Mouse (Mus musculus): ENCODE measurements at regions not wholly inside any gene's neighbourhood (a gene's known extent, or its start where the extent isn't known, plus 50 kb on each side); places are given as distances from the start of the nearest gene placed in this dataset.

GRCm38 (mm10) chr6:111733926-111734325, 539.6 kb upstream of the Lmcd1 start:
- no peak overlapping the region for H3K27ac ChIP-seq
- H3K27me3 ChIP-seq = no peaks in the 10 kb centered on the region
- no peak overlapping the region for H3K9ac ChIP-seq (replicated peaks)
- H3K4me1 ChIP-seq (replicated peaks) = no peaks in the 10 kb centered on the region
- H3K4me2 ChIP-seq = no peak overlapping the region
- 92% methylated on average over 3 of the region's 3 CpGs for whole genome bisulfite sequencing
- H3K9me3 ChIP-seq = no peaks in the 10 kb centered on the region
- no peaks in the 10 kb centered on the region for H3K36me3 ChIP-seq
- ATAC-seq (ENCODE audit: insufficient number of reproducible peaks, insufficient read depth, low FRiP score, low TSS enrichment, low read depth) = no peak
- no peak overlapping the region for H3K4me3 ChIP-seq (replicated peaks)

GRCm38 (mm10) chr6:111738983-111739382, 534.6 kb upstream of the Lmcd1 start:
- Histone ChIP-seq H3K9ac (replicated peaks) (no peak overlapping the region), H3K27ac (no peak overlapping the region), H3K27me3 (no peaks in the 10 kb centered on the region), H3K4me2 (no peak overlapping the region), H3K36me3 (no peaks in the 10 kb centered on the region), H3K9me3 (no peaks in the 10 kb centered on the region), H3K4me3 (replicated peaks) (no peak overlapping the region), H3K4me1 (replicated peaks) (no peaks in the 10 kb centered on the region)
- 82% methylated on average over 1 of the region's 1 CpGs for WGBS
- no peak for ATAC-seq (ENCODE audit: insufficient number of reproducible peaks, insufficient read depth, low FRiP score, low TSS enrichment, low read depth)

- ATAC-seq (ENCODE audit: insufficient number of reproducible peaks, insufficient read depth, low FRiP score, low TSS enrichment, low read depth) = no peak
- no peaks in the 10 kb centered on the region for H3K4me1 ChIP-seq (replicated peaks)
- no peak overlapping the region for H3K9ac ChIP-seq (replicated peaks)
- H3K27ac ChIP-seq = no peak overlapping the region
- H3K27me3 ChIP-seq = no peaks in the 10 kb centered on the region
- no peak overlapping the region for H3K4me2 ChIP-seq
- H3K4me3 ChIP-seq (replicated peaks) = no peak overlapping the region
- no peaks in the 10 kb centered on the region for H3K36me3 ChIP-seq
- H3K9me3 ChIP-seq = no peaks in the 10 kb centered on the region
- 83% methylated on average over 5 of the region's 5 CpGs for WGBS
Observed at GRCm38 (mm10) chr6:111781710-111782481, 491.7 kb upstream of the Lmcd1 start.

GRCm38 (mm10) chr6:111808611-111809010, 464.9 kb upstream of the Lmcd1 start:
- no peak overlapping the region for H3K4me3 ChIP-seq (replicated peaks)
- no peak overlapping the region for H3K27ac ChIP-seq
- no peaks in the 10 kb centered on the region for H3K27me3 ChIP-seq
- no peaks in the 10 kb centered on the region for H3K36me3 ChIP-seq
- no peaks in the 10 kb centered on the region for H3K4me1 ChIP-seq (replicated peaks)
- no peak for ATAC-seq (ENCODE audit: insufficient number of reproducible peaks, insufficient read depth, low FRiP score, low TSS enrichment, low read depth)
- no peak overlapping the region for H3K4me2 ChIP-seq
- peaks cover 5% of the 10 kb centered on the region; the same call in 1 of the 2 replicates for H3K9me3 ChIP-seq
- no peak overlapping the region for H3K9ac ChIP-seq (replicated peaks)

- ATAC-seq (ENCODE audit: insufficient number of reproducible peaks, insufficient read depth, low FRiP score, low TSS enrichment, low read depth) = no peak
- H3K27ac ChIP-seq = no peak overlapping the region
- H3K27me3 ChIP-seq = no peaks in the 10 kb centered on the region
- H3K36me3 ChIP-seq = no peaks in the 10 kb centered on the region
- H3K4me1 ChIP-seq (replicated peaks) = no peaks in the 10 kb centered on the region
- no peak overlapping the region for H3K9ac ChIP-seq (replicated peaks)
- H3K9me3 ChIP-seq = peaks cover 5% of the 10 kb centered on the region; the same call in 1 of the 2 replicates
- H3K4me2 ChIP-seq = no peak overlapping the region
- 81% methylated on average over 7 of the region's 7 CpGs for WGBS
- H3K4me3 ChIP-seq (replicated peaks) = no peak overlapping the region
Observed at GRCm38 (mm10) chr6:111813982-111814603, 459.5 kb upstream of the Lmcd1 start.

- H3K36me3 ChIP-seq = no peaks in the 10 kb centered on the region
- no peaks in the 10 kb centered on the region for H3K27me3 ChIP-seq
- no peak for ATAC-seq (ENCODE audit: insufficient number of reproducible peaks, insufficient read depth, low FRiP score, low TSS enrichment, low read depth)
- H3K27ac ChIP-seq = no peak overlapping the region
- H3K4me2 ChIP-seq = no peak overlapping the region
- H3K4me1 ChIP-seq (replicated peaks) = no peaks in the 10 kb centered on the region
- peaks cover 5% of the 10 kb centered on the region; the same call in 1 of the 2 replicates for H3K9me3 ChIP-seq
- H3K4me3 ChIP-seq (replicated peaks) = no peak overlapping the region
- no peak overlapping the region for H3K9ac ChIP-seq (replicated peaks)
Observed at GRCm38 (mm10) chr6:111815150-111815549, 458.4 kb upstream of the Lmcd1 start.

- H3K27me3 ChIP-seq = no peaks in the 10 kb centered on the region
- no peak overlapping the region for H3K4me2 ChIP-seq
- no peaks in the 10 kb centered on the region for H3K4me1 ChIP-seq (replicated peaks)
- H3K9ac ChIP-seq (replicated peaks) = no peak overlapping the region
- WGBS = 69% methylated on average over 3 of the region's 3 CpGs
- ATAC-seq (ENCODE audit: insufficient number of reproducible peaks, insufficient read depth, low FRiP score, low TSS enrichment, low read depth) = no peak
- no peak overlapping the region for H3K27ac ChIP-seq
- no peaks in the 10 kb centered on the region for H3K9me3 ChIP-seq
- H3K36me3 ChIP-seq = no peaks in the 10 kb centered on the region
- H3K4me3 ChIP-seq (replicated peaks) = no peak overlapping the region
Observed at GRCm38 (mm10) chr6:111820265-111820664, 453.3 kb upstream of the Lmcd1 start.

- 37% methylated on average over 6 of the region's 6 CpGs for WGBS
- Histone ChIP-seq H3K27me3 (no peaks in the 10 kb centered on the region), H3K4me1 (replicated peaks) (no peaks in the 10 kb centered on the region)
Observed at GRCm38 (mm10) chr6:111844321-111844835, 429.2 kb upstream of the Lmcd1 start.

GRCm38 (mm10) chr6:111866101-111866598, 407.4 kb upstream of the Lmcd1 start:
- Histone ChIP-seq H3K9ac (replicated peaks) (no peak overlapping the region), H3K4me1 (replicated peaks) (no peaks in the 10 kb centered on the region), H3K9me3 (no peaks in the 10 kb centered on the region), H3K4me2 (no peak overlapping the region), H3K4me3 (replicated peaks) (no peak overlapping the region), H3K36me3 (no peaks in the 10 kb centered on the region), H3K27ac (no peak overlapping the region), H3K27me3 (no peaks in the 10 kb centered on the region)
- 59% methylated on average over 3 of the region's 3 CpGs for WGBS
- ATAC-seq (ENCODE audit: insufficient number of reproducible peaks, insufficient read depth, low FRiP score, low TSS enrichment, low read depth) = no peak

More at GRCm38 (mm10) chr6:111844321-111844835, 429.2 kb upstream of the Lmcd1 start:
- Histone ChIP-seq H3K9me3 (no peaks in the 10 kb centered on the region), H3K9ac (replicated peaks) (no peak overlapping the region), H3K27ac (no peak overlapping the region), H3K4me3 (replicated peaks) (no peak overlapping the region), H3K36me3 (no peaks in the 10 kb centered on the region), H3K4me2 (no peak overlapping the region)
- ATAC-seq (ENCODE audit: insufficient number of reproducible peaks, insufficient read depth, low FRiP score, low TSS enrichment, low read depth) = no peak

- Histone ChIP-seq H3K4me1 (replicated peaks) (no peaks in the 10 kb centered on the region), H3K4me2 (no peak overlapping the region), H3K9me3 (no peaks in the 10 kb centered on the region), H3K36me3 (no peaks in the 10 kb centered on the region), H3K9ac (replicated peaks) (no peak overlapping the region), H3K4me3 (replicated peaks) (no peak overlapping the region), H3K27me3 (no peaks in the 10 kb centered on the region), H3K27ac (no peak overlapping the region)
- 75% methylated on average over 1 of the region's 1 CpGs for WGBS
- no peak for ATAC-seq (ENCODE audit: insufficient number of reproducible peaks, insufficient read depth, low FRiP score, low TSS enrichment, low read depth)
Observed at GRCm38 (mm10) chr6:111882557-111882956, 391.0 kb upstream of the Lmcd1 start.

- no peaks in the 10 kb centered on the region for H3K4me1 ChIP-seq (replicated peaks)
- H3K4me3 ChIP-seq (replicated peaks) = no peak overlapping the region
- no peaks in the 10 kb centered on the region for H3K27me3 ChIP-seq
- H3K27ac ChIP-seq = no peak overlapping the region
- no peak for ATAC-seq (ENCODE audit: insufficient number of reproducible peaks, insufficient read depth, low FRiP score, low TSS enrichment, low read depth)
- no peaks in the 10 kb centered on the region for H3K9me3 ChIP-seq
- H3K4me2 ChIP-seq = no peak overlapping the region
- WGBS = 45% methylated on average over 1 of the region's 1 CpGs
- H3K36me3 ChIP-seq = no peaks in the 10 kb centered on the region
- no peak overlapping the region for H3K9ac ChIP-seq (replicated peaks)
Observed at GRCm38 (mm10) chr6:111883946-111884345, 389.6 kb upstream of the Lmcd1 start.

All from limb, embryonic 12.5 days (tissue).